ENCODE assay signal across 7 mouse cellular contexts in the genomic region with DNA sequence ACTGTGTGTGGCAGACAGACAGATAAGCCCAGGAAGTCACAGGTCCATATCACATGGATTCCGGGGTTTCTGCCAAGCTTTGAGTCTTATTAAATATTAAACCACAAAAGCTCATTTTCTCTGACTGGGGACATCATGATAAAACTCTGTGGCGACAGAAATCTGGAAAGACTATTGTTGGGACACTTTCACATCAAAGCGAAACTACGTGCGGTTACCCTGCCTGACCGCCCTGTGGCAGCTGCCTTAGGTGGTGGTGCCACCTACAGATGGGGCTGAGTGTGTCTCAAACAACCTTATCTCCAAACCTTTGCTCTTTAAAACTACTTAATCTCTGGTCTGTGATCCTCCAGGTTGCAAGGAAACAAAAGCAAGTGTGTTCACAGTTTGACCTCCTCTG.
DNase-seq lines count a peak whose midpoint lies in the region; ATAC-seq lines count a peak whose summit lies in the region.

No protein-coding gene starts in this region.

- H3K27ac ChIP-seq in heart, embryonic 13.5 days (replicated peaks), result peak overlapping the region; percentile 70
- H3K27ac ChIP-seq in liver, embryonic 12.5 days, result no peak overlapping the region

- H3K9ac ChIP-seq in heart, embryonic 13.5 days, result 0 out of 2 replicates have a peak overlapping the region, but pooled peaks have one; percentile 24
- no peak overlapping the region for H3K9ac ChIP-seq in liver, embryonic 12.5 days

- peaks cover 30% of the 10 kb centered on the region for H3K4me1 ChIP-seq in heart, embryonic 13.5 days
- no peaks in the 10 kb centered on the region for H3K4me1 ChIP-seq in liver, embryonic 12.5 days

- 16% methylated on average over 6 of the region's 6 CpGs for WGBS in heart, embryonic 13.5 days
- 31% methylated on average over 6 of the region's 6 CpGs for WGBS in liver, embryonic 12.5 days (ENCODE audit: insufficient replicate concordance)

- no peak for ATAC-seq in heart, embryonic 13.5 days (ENCODE audit: extremely low read depth, insufficient number of reproducible peaks, low FRiP score, low TSS enrichment)
- ATAC-seq in liver, embryonic 12.5 days, result no peak

- H3K36me3 ChIP-seq in heart, embryonic 13.5 days, result no peaks in the 10 kb centered on the region
- H3K36me3 ChIP-seq in liver, embryonic 12.5 days, result no peaks in the 10 kb centered on the region

- H3K9me3 ChIP-seq in heart, embryonic 13.5 days, result no peaks in the 10 kb centered on the region
- H3K9me3 ChIP-seq in liver, embryonic 12.5 days (replicated peaks), result no peaks in the 10 kb centered on the region

- H3K27me3 ChIP-seq in heart, embryonic 13.5 days (replicated peaks), result peaks cover 7% of the 10 kb centered on the region
- H3K27me3 ChIP-seq in liver, embryonic 12.5 days (replicated peaks), result no peaks in the 10 kb centered on the region

- peak overlapping the region; percentile 42 for H3K4me3 ChIP-seq in heart, embryonic 13.5 days
- H3K4me3 ChIP-seq in liver, embryonic 12.5 days, result peak overlapping the region; percentile 7; the same call in 1 of the 2 replicates

- H3K4me2 ChIP-seq in heart, embryonic 13.5 days, result peak overlapping the region; percentile 60
- H3K4me2 ChIP-seq in liver, embryonic 12.5 days, result 0 out of 2 replicates have a peak overlapping the region, but pooled peaks have one; percentile 2

- peak; percentile 9 for DNase-seq in urinary bladder, postnatal 25 days (ENCODE audit: low spot score)
- DNase-seq in urinary bladder, postnatal 4 days (ENCODE audit: low spot score in 2 of 2), result no peak
- peak; percentile 16 for DNase-seq in c-Kit-positive CD71-negative TER-119-negative erythroid progenitor cells, embryonic 14.5 days (ENCODE audit: low read depth)
- DNase-seq in spleen, postnatal 36 days (ENCODE audit: low spot score in 2 of 2), result peak; percentile 22 to 39
- DNase-seq in right cerebral cortex, postnatal 10 days (ENCODE audit: low spot score in 2 of 2), result no peak

Comparison
In these comparisons a context has a peak if more than half of its experiments do, and no peak if none do; other contexts are left out.
1. DNase-seq: peak in urinary bladder, postnatal 25 days (single experiment), c-Kit-positive CD71-negative TER-119-negative erythroid progenitor cells, embryonic 14.5 days (single experiment) and spleen, postnatal 36 days (2 of 2); none in urinary bladder, postnatal 4 days (0 of 2) and right cerebral cortex, postnatal 10 days (0 of 2).